Mouse (Mus musculus) gastrocnemius, postnatal 10 days (tissue): ENCODE measurements at regions not wholly inside any gene's neighbourhood (a gene's known extent, or its start where the extent isn't known, plus 50 kb on each side); places are given as distances from the start of the nearest gene placed in this dataset.
"Not testable (repeated sequence)": the region's sequence is repeated elsewhere in the genome, so short reads cannot be mapped to it uniquely, and the experiment has no call there.

Experiments
- DNase-seq: peaks from one replicate; pipeline ENCODE4 v3.0.0; 2021; ENCODE audit warnings: mixed read lengths

DNA sequence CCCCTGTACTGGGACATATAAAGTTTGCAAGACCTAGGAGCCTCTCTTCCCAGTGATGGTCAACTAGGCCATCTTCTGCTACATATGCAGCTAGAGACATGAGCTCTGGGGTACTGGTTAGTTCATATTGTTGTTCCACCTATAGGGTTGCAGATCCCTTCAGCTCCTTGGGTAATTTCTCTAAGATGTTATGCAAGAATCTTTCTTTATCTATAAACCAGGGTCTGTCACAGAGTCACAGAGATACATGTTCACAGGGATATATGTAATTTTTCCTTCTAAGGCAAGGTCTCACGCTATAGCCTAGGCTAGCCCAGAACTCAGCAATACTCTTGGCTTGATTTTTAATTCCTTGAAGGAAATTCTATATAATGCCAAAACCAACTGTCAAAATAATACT lies 56.9 kb downstream of the Zfp36l1 start:
- DNase-seq, result not testable (repeated sequence)

GRCm38 (mm10) chr12:80055394-80055793 lies 57.4 kb downstream of the Zfp36l1 start:
- no peak for DNase-seq

- no peak for DNase-seq
Observed at GRCm38 (mm10) chr12:80054655-80055037, 58.2 kb downstream of the Zfp36l1 start.

DNA sequence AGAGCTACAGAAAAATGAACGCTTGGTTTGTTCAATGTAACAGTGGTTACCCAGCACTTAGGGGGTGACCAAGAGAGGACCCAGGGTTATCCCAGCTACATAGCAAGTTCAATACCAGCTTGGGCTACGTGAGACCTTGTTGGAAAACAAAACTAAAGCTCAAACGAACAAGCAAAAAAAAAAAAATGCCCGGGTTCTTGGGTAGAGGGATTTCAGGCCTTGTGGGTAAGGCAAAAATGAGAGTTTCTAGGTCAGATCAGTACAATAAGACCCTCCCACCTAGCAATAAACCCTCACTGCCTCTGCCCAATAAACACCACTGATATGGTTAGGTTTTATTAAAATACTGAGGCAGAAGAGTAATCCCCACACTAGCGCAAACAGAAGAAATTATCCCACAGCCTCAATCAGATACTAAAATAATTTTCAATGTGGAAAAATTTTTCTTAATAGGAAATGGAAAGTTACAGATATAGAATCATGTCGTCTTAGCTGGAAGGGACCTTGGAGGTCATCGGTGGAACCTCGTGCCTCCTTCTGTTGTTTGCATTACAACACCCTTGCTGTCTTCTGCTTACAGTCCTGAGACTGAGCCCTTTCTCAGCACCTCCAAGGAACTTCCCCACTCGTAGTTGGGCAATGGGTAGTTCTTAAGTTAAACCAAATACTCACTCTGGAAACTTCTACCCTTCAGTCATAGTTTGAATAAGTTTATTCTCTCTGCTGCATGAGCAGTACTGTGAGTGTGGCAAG lies 58.7 kb downstream of the Zfp36l1 start:
- DNase-seq, result no peak

- DNase-seq, result no peak
Observed at GRCm38 (mm10) chr12:80048215-80048979, 64.4 kb downstream of the Zfp36l1 start.

DNA sequence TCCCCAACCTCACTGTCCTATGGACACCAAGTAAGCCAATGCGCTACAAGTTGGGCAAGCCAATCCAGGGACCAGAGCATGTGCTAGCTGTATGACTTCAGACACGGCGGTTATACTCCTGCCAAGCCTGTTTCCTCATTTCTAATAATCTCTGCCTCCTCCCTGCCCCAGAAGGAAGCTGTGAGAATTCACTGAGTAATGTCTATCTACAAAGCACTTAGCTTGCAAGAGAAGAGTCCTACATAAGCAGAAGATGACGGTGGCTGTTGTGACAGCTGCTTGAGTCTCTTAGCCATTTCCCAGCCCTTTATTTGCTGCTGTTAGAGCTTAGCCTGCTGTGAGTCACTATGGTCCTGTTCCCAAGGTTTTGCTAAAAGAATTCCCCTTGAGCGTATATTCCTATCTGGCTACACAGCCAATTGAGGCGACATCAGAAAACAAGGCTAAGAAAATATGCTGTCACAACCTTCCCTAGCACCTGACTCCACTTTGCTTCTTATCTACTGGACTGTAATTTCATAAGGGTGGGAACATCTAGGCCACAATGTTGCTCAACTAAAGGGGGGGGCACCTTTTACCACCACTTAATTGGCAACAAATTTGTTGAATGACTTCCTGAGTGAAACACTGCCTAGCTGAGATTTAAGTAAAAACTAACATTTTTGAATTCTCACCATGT lies 66.0 kb downstream of the Zfp36l1 start:
- DNase-seq, result no peak

DNA sequence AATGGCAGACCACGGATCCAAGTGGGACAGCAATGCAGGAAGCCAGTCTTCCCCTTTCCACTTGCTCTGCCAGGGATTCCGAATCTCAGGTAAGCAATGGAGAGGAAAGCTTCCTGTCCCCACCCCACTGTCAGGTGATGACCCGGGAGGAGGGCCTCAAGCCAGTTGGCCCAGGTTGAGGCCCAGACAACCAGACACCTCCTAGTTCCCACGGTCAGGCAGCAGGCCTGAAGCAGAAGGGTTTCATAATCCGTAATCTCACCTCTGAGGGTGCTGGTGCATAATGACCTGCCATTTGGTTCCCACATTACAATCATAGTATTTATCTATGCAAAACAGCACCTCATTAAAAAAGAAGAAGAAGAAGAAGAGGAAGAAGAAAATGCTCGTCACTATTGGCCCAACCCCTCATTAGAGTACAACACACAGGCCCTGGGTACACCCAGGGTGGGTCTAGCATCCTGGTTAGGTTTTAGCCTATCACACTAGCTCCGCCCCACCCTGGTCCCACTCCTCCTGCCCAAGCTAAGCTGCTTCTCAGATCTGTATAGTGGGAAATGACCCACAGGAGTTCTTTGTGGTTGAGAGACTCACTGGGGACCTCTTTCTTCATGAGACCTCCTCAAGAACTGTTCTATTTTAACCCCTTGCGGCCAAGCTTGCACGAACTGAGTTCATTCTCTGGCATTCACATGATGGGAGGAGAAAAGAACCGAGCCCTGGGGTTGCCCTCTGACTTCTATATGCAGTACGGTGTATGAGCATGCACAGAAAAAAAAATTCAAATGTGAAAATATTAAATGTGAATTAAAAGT lies 71.1 kb downstream of the Zfp36l1 start:
- DNase-seq, result no peak

GRCm38 (mm10) chr12:80041012-80041411 lies 71.8 kb downstream of the Zfp36l1 start:
- no peak for DNase-seq

GRCm38 (mm10) chr12:80040233-80040632 lies 72.6 kb downstream of the Zfp36l1 start:
- no peak for DNase-seq

DNA sequence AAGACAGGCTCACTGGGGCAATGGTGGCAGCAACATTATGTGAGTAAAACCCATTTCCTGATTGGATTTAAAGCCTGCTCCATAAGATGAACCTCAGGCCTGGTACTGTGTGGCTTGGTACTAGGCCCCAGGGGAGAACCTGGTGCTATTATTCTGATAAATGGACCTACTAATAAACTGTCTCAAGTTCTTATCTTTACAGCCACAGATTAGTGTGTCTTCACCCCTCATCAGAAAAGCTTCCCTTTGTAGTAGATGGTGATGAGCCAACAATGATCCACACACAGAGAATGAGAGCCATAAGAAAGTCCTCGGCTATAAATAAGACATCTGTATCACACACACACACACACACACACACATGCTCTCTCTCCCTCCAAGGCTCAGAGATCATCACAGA lies 73.7 kb downstream of the Zfp36l1 start:
- no peak for DNase-seq

GRCm38 (mm10) chr12:80035500-80036271 lies 77.1 kb downstream of the Zfp36l1 start:
- DNase-seq, result no peak

GRCm38 (mm10) chr12:80034963-80035411 lies 77.8 kb downstream of the Zfp36l1 start:
- no peak for DNase-seq

DNA sequence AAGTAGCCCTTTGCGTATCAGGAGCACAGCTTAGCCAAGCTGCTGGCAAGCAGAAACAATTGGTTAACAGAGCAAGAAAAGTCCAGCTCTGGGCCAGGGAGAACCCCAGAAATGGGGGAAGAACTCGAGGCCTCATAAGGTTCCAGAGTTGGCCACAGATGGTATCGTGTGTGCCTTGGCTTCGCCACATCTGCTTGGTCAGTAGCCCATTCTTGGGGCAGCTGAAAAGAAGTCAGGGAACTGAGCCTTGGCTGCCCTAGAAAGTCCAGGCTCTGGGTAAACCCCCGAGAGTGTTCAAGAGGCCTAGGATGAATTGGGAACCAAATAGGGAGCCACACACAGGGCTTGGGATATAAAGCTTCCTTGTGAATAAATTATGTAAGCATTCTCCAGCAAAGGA lies 78.7 kb downstream of the Zfp36l1 start:
- no peak for DNase-seq

- no peak for DNase-seq
Observed at GRCm38 (mm10) chr12:80032520-80032919, 80.3 kb downstream of the Zfp36l1 start.

DNA sequence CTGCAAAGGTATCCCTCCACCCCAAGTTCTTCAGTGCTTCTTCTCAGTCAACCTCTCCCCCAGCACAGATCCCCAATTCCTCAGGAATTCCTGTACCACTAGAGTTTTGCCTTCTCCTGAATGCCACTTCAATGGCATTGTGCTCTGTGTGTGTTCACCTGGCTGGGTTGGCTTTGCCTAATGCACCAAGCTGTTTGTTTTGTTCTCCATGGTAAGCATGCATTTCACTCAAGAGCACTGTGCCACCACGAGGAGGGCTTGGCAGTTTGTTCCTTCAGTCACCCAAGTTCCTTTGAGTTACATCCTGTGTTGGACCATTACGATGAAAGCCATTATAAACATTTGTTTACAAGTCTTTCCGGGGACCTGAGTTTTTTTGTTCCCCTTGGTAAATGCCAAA lies 84.5 kb downstream of the Zfp36l1 start:
- DNase-seq, result no peak

DNA sequence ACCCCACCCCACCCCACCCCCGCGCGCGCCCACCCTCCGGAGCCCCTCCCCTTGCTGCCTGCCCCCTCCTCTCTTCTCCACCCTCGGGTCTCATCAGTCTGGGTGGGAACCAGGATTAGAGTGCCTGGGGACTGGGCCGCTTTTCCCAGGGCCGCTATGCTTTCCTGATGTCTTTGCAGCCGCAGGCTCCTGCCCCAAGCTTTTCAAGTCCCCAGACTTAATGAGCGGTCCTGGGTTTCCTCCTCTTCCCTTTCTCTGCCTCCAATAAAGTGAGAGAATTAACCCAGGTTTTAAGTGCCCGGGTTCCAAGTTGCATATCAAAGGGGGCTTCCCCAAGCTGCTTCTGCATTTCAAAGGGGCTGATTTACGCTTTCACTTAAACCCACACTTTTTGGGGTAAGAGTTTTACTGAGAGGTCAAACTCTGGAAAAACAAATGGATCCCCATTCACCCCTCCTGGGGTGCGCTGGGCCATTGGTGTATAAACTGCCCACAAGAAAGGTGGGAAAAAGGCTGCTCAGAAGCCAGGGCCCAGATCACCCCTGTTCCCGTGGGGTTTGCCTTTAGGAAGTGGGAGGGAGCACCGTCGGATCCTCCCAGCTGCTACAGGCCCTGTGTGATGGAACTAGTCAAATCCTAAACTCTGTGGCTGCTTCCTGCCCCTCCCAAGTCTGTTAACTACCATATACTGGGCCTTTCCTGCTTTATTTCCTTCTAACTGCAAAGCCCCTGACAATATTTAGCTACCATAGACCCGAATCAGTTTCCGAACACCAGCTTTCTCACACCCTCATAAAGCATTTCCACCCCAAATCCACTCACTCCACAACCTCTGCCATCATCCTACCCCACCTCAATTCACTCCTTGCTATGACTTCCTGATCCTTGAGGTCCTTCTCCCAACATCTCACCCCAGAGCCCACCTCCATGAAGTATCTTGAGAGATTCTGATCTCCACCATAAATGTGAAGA lies 89.4 kb downstream of the Zfp36l1 start:
- no peak for DNase-seq

- no peak for DNase-seq
Observed at GRCm38 (mm10) chr12:80022181-80023106, 90.4 kb downstream of the Zfp36l1 start.

DNA sequence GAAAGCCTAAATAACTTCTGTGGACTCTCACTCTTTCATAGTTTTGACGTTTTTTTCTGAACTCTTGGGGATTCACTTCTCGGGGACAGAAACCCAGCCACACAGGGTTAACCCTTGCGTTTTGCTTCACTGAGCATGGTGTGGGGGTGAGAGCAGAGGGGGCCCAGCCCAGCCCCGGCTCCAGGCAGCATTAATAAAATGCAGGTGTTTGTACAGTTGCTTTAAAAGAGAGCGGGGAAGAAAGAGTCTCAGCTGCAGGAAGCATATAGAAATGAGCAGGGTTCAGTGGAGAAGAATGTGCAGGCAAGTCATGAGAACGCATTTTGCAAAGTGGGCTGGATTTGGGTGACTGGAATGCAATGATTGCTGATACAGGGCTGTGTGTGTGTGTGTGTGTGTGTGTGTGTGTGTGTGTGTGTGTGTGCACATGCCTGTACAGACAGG lies 91.8 kb downstream of the Zfp36l1 start:
- DNase-seq, result no peak

DNA sequence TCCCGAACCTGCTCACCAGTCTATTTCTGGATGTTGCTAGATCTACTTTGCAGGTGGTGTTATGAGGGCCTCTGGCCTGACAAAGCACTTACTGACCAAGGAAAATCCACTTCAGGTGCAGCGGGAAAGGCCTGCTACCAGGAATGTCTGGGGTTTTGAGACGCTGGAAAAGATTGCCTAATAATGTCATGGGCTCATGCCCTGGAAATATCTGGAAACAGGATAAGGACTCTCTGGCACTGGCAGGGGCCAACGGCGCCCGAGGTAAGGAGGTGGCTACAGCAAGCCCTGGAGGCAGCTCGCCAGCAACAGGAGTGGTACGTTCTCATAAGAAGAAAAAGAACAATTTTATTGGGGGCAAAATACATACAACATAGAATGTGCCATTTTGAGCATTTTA lies 94.7 kb downstream of the Zfp36l1 start:
- DNase-seq, result peak; percentile 28
